Mouse (Mus musculus) layer of hippocampus, adult 2 months (tissue): ENCODE results near the gene Vmn1r120. TPM values are rescaled to one million over a fixed set of nuclear protein-coding genes. Genes with fewer than 3 reads are reported as not detected.
"Not testable (repeated sequence)": the region's sequence is repeated elsewhere in the genome, so short reads cannot be mapped to it uniquely, and the experiment has no call there.

Experiments used
- DNase-seq, 2 experiments: peaks; one replicate each; pipeline ENCODE4 v3.0.0; 2022; ENCODE audit warnings: low spot score in 2 of 2
- H3K27ac ChIP-seq: fragments of 200-600 bp; 2 replicates; pipeline ENCODE4 v1.8.1; 2022
- H3K4me3 ChIP-seq: fragments of 200-600 bp; 2 replicates; pipeline ENCODE4 v1.8.1; 2022; ENCODE audit warnings: mild to moderate bottlenecking
- long read RNA-seq, 2 experiments: library from polyadenylated mRNA; stranded (forward); transcript quantifications; one replicate each; pipeline ENCODE4 v2.0.0; 2021; ENCODE audit warnings: borderline mapping rate in 2 of 2
- total RNA-seq, 2 experiments: library from RNA; stranded (reverse); gene quantifications; 2 replicates each; pipeline ENCODE4 v1.2.3; 2021

The Vmn1r120 gene
- not detected for total RNA-seq
- long read RNA-seq, experiment 1: 0 reads
- long read RNA-seq, experiment 2: 0 reads

DNA sequence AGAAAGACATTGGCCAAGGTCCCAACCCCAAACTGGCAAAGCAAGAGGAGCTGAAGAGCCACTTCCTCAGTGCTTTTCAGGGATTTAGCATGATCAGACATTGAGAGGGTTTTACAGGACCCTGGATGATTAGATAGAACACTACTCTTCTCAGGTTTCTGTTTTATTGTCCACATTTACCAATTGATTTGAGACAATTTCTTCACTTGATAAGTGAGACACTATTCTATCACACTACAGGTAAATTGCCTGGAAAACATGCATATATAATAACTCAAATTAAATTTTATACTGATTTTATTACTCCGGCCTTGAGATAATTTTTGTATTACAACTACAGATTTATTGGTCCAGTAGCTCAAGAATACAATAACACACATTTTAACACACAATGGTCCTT lies at the start of gene Vmn1r120:
Vmn1r120 (minus strand) TSS at position 101 of the 400 bp plus-strand sequence.
- not testable (repeated sequence) for H3K27ac ChIP-seq, DNase-seq, H3K4me3 ChIP-seq

GRCm38 (mm10) chr7:21098413-21098812 lies 44.8 kb upstream of the Vmn1r120 start, which contains the start of gene Vmn1r121:
Vmn1r121 (minus strand) TSS chr7:21098513.
- not testable (repeated sequence) for H3K4me3 ChIP-seq, DNase-seq, H3K27ac ChIP-seq

DNA sequence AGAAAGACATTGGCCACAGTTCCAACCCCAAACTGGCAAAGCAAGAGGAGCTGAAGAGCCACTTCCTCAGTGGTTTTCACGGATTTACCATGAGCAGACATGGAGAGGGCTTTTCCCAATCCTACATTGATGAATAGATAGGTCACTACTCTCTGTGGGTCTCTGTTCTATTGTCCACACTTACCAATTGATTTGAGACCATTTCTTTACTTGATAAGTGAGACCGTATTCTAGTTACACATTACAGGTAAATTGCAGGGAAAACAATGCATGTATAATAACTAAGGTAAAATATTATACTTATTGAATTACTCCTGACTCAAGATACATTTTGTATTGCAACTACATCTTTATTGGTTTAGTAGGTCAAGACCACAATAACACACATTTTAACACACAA lies 41.2 kb downstream of the Vmn1r120 start, which contains the start of gene Vmn1r119:
Vmn1r119 (minus strand) TSS at position 101 of the 400 bp plus-strand sequence.
- H3K4me3 ChIP-seq, H3K27ac ChIP-seq, DNase-seq: not testable (repeated sequence)

Other genes starting within 250 kb of the Vmn1r120 start
- not detected for gene Vmn1r114, start 241.6 kb downstream of the Vmn1r120 start, total RNA-seq
- not detected for gene Vmn1r115, start 208.8 kb downstream of the Vmn1r120 start, total RNA-seq
- not detected for gene Vmn1r116, start 181.5 kb downstream of the Vmn1r120 start, total RNA-seq
- not detected for gene Vmn1r117, start 169.7 kb downstream of the Vmn1r120 start, total RNA-seq
- not detected for gene Vmn1r118, start 141.4 kb downstream of the Vmn1r120 start, total RNA-seq
- gene Vmn1r119, start 41.3 kb downstream of the Vmn1r120 start, total RNA-seq: not detected
- gene Vmn1r121, start 44.7 kb upstream of the Vmn1r120 start, total RNA-seq: not detected
- gene Vmn1r122, start 80.3 kb upstream of the Vmn1r120 start, total RNA-seq: not detected
- gene Vmn1r123, start 108.4 kb upstream of the Vmn1r120 start, total RNA-seq: not detected
- gene Gm5157, start 136.6 kb upstream of the Vmn1r120 start, total RNA-seq: not detected
- not detected for gene Vmn1r124, start 206.8 kb upstream of the Vmn1r120 start, total RNA-seq
- gene Vmn1r125, start 218.4 kb upstream of the Vmn1r120 start, total RNA-seq: not detected
- not detected for gene Vmn1r126, start 247.7 kb upstream of the Vmn1r120 start, total RNA-seq